Mouse (Mus musculus) cerebellum, postnatal 14 days (tissue): ENCODE results near the gene Hoxc9.

Experiments
- DNase-seq, 2 experiments: peaks; one replicate each; pipeline ENCODE4 v3.0.0; 2021; ENCODE audit warnings: mixed read lengths in 2 of 2

Hoxc9 gene

GRCm38 (mm10) chr15:102976171-102976570, at the start of gene Hoxc9:
TSS of gene Hoxc9 (plus strand) at chr15:102976439.
- no peak for DNase-seq

DNA sequence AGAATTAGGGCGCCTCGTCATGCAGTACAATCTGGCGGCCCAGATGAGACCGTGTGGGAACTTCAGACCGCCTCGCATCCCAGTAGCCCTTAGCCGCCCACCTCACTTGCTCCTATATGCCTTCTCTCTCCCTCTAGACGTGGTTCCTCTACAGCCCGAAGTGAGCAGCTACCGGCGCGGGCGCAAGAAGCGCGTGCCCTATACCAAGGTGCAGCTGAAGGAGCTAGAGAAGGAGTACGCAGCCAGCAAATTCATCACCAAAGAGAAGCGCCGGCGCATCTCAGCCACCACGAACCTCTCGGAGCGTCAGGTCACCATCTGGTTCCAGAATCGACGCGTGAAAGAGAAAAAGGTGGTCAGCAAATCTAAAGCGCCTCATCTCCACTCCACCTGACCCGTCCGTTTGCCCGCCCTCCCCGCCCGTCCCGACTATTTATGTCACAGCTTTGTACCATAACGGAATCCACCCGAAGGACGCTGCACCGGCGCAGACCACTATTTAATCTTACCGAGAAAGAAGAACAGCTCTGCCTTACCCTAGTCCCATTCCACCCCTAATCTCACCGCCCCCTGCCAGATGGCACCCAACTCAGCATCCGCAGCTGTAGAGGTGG, 49.1 kb upstream of the Hoxc9 start:
- DNase-seq: no peak

GRCm38 (mm10) chr15:102931706-102932358, 44.4 kb upstream of the Hoxc9 start:
- DNase-seq: no peak

GRCm38 (mm10) chr15:102934438-102934837, 41.8 kb upstream of the Hoxc9 start:
- no peak for DNase-seq

DNA sequence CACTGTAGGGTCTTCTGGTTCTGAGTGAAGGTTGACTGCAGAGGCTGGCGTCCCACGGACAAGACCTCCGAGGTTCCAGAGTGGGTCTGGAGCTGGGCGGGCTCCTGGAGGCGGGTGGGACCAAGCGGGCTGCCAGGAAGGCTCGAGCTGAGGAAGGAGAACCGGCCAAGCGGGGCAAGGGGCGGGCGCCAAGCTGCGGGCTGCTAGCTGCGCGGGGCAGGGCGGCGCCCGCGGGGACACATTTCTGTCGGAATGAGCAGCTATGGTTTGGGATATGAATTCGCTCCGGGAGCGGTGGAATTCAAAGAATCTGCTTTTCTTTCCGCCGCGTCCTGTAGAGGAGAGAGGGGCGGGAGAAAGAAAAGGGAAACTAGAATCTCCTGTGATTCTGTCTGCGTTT, 41.3 kb upstream of the Hoxc9 start:
- DNase-seq: no peak

DNA sequence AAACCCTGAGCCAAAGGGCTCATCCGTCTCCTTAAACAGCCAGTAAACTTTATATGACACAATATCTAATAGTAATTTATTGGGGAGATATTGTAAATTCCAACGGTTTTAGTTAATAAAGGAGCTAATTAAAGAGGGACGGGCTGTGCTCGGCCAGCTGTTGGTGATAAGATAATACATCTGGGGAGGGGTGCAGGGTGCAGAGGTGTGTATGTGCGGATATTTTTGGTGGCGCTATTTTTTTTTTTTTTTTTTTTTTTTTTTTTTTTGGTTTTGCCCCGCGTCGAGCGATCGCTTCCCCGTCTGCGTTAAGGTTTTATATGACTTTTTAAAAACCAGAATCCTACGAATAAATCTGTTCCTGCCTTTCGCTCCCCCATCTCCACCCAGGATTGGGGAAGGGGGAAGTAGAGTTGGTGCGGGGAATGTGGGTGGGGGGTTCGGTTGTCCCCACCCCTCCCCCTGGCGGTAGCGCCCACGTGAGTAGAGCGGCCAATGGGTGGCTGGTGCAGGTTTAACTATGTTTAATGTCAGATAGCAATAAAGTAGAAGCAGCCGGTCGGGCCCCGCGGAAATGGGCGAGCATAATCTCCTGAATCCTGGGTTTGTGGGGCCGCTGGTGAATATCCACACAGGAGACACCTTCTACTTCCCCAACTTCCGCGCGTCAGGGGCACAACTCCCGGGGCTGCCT, 39.8 kb upstream of the Hoxc9 start, which contains the start of gene Hoxc12:
TSS of gene Hoxc12 (plus strand) at position 479 of the 694 bp plus-strand sequence.
- DNase-seq: no peak

- no peak for DNase-seq
Measured at GRCm38 (mm10) chr15:102937036-102937666, 39.1 kb upstream of the Hoxc9 start.

- no peak for DNase-seq
Measured at GRCm38 (mm10) chr15:102939256-102940155, 36.7 kb upstream of the Hoxc9 start.

- no peak for DNase-seq
Measured at GRCm38 (mm10) chr15:102942739-102943467, 33.3 kb upstream of the Hoxc9 start.

DNA sequence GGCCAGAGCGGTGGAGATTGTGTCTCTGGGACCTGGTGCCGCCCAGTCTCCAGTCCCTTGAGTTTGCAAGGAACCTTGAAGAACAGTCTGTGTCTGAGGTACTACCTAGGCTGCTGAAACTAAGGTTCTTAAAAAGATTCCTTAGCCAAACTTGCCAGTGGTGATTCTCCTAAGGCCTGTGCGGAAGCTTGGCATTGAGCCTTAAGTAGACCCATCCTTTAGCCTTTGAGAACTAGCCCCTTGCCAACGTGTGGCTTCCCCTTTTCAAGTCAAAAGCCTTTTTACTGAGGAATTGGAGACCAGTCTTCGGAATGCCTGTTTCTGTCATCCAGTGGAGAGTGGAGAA, 32.8 kb upstream of the Hoxc9 start:
- no peak for DNase-seq

GRCm38 (mm10) chr15:102945185-102946077, 30.8 kb upstream of the Hoxc9 start:
- no peak for DNase-seq

DNA sequence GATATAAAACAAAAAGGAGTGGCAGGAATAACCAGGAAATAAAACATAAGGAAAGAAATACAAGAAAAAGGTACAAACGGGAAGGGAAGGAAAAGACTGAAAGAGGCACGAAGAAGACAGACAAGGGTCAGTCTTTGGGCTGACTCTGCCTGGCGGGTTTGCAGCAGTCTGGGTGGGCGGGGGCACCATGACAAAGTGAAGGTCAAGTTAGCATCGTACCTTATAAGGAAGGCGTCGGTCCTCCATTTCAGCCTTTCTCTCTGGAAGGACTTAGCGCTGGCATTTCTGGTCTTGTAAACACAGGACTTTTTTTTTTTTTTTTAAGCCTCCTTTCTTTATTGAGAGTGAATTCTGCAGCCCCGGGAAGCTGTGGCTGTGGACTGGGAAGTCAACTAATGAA, 29.0 kb upstream of the Hoxc9 start:
- no peak for DNase-seq

DNA sequence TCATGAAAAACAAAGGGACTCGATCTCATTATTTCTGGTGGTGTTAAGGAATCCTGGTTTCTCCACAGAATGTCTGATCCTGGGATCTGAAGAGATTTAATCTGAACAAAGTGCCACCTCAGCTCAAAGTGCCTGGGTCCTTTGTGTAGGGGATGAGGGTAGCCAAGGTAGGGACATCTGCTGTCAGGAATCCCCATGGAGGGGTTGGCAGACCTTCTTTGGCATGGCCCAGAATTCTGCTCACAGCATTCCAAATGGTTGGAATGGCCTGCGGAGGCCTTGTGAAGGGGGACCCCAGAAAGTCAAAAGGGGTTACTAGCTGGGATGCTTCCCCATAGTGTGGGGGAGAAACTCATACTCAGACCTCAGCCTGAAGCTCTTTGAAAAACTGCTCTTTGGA, 27.4 kb upstream of the Hoxc9 start:
- DNase-seq: peak; percentile 39 to 50

GRCm38 (mm10) chr15:102949696-102950095, 26.5 kb upstream of the Hoxc9 start:
- no peak for DNase-seq

DNA sequence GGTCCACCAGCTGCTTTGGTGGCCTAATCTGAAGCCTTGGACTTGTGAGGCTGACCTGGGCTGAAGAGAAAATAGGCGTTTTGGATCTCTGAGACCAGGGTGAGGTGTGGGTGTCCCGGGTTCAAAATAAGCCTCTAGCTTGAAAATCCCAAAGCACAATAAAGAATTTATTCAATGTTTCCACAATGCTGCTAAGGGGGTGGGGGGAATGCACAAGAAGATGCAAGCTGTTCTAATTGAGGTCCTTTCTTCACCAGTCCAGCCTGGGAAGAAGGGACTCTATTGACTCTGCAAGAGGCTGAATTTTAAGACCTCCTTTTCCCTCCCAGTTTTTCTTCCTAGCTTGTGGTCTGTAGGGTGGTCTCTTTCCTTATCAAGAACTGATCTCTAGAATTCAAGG, 25.4 kb upstream of the Hoxc9 start:
- DNase-seq: no peak

GRCm38 (mm10) chr15:102953561-102953960, 22.7 kb upstream of the Hoxc9 start:
- no peak for DNase-seq

DNA sequence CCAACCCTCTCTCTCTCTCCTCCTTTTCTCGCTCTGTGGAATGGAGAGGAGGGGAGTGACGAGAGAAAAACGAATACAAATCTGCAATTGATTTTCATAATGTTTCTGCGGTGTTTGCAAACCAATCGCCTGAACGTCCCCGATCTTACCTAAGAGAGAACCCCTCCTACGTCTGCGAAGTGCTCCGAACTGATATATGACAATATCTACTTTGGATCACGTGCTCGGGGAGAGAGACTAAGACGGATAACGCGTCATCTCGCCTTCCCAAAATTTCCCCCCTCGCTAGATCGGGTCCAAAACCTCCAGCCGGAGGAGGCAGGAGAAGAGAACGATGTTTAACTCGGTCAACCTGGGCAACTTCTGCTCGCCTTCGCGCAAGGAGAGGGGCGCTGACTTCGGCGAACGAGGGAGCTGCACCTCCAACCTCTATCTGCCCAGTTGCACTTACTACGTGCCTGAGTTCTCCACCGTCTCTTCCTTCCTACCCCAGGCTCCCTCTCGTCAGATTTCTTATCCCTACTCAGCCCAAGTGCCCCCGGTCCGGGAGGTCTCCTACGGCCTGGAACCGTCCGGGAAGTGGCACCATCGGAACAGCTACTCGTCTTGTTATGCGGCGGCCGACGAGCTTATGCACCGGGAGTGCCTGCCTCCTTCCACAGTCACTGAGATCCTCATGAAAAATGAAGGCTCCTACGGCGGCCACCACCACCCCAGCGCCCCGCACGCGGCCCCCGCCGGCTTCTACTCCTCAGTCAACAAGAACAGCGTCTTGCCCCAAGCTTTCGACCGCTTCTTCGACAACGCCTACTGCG, 21.8 kb upstream of the Hoxc9 start, which contains the start of gene Hoxc11:
TSS of gene Hoxc11 (plus strand) at position 236 of the 815 bp plus-strand sequence.
- no peak for DNase-seq

DNA sequence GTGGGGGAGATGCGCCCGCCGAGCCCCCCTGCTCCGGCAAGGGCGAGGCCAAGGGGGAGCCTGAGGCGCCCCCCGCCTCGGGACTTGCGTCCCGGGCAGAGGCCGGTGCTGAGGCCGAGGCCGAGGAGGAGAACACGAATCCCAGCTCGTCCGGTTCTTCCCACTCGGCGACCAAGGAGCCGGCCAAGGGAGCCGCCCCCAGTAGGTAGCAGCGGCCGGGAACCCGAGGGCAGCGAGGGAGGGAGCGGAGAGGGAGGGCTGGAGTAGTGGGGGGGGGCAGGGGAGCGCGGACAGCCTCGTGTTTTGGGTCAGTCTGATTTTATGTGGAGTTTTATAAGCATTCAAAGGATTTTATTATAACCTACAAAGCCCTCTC, 21.2 kb upstream of the Hoxc9 start:
- DNase-seq: no peak

DNA sequence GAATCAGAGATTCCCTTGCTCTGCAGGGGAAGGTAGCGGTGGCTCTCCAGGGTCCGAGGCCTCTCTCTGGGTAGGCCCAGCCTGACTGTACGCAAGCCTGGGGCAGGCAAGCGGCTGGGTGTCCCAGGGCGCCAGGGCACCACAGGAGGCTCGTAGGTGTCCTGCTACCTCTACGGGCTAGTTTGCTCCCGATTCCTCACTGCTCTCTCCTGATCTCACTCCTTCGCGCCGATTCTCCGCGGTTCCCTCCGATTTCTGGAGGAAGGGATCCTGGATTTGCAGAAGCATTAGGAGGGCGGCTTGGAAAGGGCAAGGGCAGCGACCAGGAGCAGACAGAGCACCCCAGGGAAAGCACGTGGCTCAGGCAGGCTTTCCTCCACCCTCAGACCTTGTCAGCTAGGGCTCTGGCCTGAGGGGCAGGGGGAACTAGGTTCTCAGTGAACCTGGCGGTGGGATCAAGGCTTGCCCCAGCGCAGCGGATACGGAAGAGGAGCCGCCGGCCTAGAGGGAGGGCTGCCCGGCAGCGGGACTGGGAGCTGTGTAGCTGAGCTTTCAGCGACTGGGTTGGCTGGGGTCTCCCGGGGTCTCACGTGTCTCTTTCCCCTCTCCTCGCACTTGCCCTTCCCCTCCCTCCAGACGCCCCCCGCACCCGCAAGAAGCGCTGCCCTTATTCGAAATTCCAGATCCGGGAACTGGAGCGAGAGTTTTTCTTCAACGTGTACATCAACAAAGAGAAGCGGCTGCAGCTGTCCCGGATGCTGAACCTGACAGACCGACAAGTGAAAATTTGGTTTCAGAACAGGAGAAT, 20.2 kb upstream of the Hoxc9 start:
- DNase-seq: no peak
